Mouse (Mus musculus) stomach, postnatal 0 days (tissue): ENCODE data around the gene Gnb1l.

ENCODE experiments used
- CTCF ChIP-seq: IDR thresholded peaks from 2 replicates; pipeline ENCODE4 v1.5.1; 2016; ENCODE audit warnings: antibody characterized with exemption, low read depth, mild to moderate bottlenecking, moderate library complexity
- EP300 ChIP-seq: optimal IDR thresholded peaks from 2 replicates; pipeline ENCODE3; 2016; ENCODE audit warnings: antibody characterized with exemption

DNA sequence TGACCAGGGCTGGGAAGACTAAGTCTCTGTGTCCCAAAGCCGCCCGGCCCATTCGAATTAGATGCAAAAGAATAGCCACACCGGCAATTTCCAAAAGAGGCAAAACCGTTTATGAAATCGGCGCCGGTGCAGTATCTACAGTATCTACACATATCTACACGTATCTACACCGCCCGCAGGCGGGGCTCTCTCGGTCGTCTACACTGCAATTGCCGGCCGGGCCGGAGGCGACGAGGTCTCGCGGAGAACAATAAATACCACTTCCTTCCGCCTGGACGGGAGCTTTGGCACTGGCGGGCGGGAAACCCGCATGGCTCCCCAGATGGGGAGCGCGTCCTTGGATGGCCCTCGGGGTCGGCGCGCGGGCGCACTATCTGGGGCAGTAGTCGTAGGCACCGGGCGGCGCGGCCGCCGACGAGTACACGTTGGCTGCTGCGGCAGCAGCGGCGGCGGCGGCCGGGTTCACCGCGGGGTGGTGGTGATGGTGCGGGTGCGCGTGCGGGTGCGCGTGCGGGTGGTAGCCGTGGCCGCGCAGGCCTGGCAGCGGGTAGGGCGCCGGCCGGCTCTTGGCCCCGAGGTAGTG lies 83.2 kb downstream of the Gnb1l start:
- TF ChIP-seq EP300 (no peak), CTCF (no peak)
